Mouse (Mus musculus) neutrophil, adult 5-6 weeks (primary cell): ENCODE measurements at regions not wholly inside any gene's neighbourhood (a gene's known extent, or its start where the extent isn't known, plus 50 kb on each side); places are given as distances from the start of the nearest gene placed in this dataset.

Source experiments
- ATAC-seq: fragments of 151-379, 151-347 bp; 2 replicates; pipeline ENCODE4 v1.8.0; 2017; ENCODE audit warnings: mild to moderate bottlenecking, moderate TSS enrichment; ENCODE audit not compliant: insufficient number of reproducible peaks, poor library complexity, low FRiP score, severe bottlenecking; ENCODE audit errors: extremely low read depth

DNA sequence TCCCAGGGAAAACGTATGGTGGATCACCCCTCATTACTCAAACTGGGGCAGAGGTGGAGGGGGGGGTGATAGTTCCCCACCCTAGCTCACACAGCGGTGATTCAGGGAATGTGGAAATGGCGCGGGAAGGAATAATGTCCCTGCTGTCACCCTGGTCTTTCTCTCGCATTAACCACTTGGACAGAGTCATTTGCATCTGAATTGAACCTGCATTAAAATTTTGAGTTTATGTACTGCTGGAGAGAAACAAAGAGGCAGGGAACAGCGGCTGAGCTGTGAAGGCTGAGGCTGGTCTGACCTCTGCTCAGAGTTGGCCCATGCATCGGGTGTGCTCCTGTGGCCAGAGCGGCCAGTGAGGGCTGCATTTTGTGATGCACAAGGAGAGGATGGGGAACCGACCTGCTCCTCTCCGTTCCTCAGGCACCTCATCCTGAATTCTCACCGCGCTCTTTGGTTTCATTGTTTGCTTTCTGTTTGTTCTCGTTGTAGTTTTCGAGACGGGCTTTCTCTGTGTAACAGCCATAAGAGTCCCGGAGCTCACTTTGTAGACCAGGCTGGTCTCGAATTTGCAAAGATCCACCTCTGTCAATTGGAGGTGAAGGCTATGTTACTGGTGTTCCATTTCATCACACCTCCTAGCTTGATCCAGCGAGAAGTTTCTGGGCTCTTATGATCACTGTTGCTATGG lies 458.3 kb downstream of the Vrk1 start:
- no peak for ATAC-seq

GRCm38 (mm10) chr12:106474501-106475165 lies 464.6 kb downstream of the Vrk1 start:
- ATAC-seq = no peak

DNA sequence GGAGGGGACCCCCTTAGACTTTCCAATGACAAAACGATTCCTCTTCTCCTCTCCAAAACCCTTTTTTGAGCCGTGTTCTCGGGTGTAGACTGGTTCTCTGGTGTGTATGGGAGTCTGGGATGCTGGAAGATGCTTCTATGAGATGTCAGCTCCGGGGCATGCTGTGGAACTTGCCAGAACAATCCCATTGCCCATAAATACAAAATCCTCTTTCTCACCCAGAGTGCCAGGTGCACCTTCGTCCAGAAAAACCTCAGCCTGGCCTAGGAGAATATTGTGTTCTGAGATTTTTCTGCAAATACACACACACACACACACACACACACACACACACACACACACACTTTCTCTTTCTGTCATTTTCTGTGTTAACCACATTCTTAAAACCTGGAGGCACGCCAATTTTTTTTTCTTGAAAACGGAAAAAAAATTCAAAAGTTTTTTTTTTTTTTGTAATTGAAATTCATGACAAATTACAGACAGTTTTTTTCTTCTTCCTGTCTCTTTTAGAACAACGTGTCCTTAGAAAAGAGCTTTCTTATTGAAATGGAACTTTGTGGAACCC lies 465.5 kb downstream of the Vrk1 start:
- ATAC-seq = no peak

- ATAC-seq = no peak
These were observed 467.1 kb downstream of the Vrk1 start for GRCm38 (mm10) chr12:106477040-106477665.

GRCm38 (mm10) chr12:106477731-106478130 lies 467.7 kb downstream of the Vrk1 start:
- ATAC-seq = no peak

DNA sequence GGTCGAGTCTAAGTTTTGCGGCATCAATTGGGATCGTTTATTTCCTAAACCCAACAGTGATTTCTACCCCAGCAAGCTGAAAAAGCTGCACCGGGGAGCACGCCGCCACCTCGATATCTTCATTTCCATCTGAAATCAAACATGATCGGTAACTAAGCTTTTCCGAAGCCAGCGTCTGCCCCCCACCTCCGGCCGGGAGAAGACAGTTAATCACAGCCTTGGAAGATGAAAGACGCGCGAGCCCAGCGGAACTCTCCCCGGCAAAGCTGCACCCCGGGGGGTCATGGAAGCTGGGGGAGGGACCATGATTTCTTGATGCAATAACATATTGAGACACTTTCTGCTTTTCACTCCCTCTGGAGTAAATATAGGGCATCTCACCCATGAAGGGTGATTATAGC lies 468.4 kb downstream of the Vrk1 start:
- ATAC-seq = no peak

DNA sequence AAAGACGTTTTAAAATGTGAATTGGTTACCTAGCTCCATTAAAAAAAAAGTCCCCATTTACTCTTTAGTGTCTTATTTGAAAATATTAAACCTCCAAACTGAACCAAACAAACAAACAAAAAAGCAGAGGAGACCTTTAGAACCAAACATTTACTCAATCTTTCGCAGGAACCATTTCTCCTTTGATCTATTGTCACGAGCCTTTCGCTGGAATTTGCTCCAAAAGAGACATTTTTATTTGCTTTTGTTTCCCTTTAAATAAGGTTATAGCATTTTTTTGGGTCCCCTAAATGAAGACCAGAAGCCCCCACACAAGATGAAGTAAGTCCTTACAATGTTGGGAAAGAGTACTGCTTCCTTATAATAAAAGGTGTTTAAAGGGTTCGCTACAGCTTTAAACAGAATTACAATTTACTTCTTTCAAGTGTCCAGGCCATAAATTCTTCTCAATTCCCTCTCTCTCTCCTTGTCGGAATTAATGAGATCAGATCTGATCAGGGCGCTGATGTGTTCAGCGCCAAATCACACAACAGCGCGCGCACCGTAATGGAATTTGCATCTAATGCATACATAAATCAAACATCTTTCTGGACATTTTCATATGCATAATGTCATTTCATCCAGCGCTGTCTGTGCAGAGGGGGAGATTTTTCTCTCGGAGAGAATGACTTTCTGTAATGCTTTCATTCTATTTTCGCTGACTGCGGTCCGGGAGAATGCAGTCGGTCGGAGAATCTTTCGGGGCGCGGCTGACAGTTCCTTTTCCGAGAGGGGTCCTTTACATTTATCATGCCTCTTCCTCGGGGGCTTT lies 469.2 kb downstream of the Vrk1 start:
- no peak for ATAC-seq

- ATAC-seq = no peak
These were observed 469.8 kb downstream of the Vrk1 start for GRCm38 (mm10) chr12:106479878-106480194.

DNA sequence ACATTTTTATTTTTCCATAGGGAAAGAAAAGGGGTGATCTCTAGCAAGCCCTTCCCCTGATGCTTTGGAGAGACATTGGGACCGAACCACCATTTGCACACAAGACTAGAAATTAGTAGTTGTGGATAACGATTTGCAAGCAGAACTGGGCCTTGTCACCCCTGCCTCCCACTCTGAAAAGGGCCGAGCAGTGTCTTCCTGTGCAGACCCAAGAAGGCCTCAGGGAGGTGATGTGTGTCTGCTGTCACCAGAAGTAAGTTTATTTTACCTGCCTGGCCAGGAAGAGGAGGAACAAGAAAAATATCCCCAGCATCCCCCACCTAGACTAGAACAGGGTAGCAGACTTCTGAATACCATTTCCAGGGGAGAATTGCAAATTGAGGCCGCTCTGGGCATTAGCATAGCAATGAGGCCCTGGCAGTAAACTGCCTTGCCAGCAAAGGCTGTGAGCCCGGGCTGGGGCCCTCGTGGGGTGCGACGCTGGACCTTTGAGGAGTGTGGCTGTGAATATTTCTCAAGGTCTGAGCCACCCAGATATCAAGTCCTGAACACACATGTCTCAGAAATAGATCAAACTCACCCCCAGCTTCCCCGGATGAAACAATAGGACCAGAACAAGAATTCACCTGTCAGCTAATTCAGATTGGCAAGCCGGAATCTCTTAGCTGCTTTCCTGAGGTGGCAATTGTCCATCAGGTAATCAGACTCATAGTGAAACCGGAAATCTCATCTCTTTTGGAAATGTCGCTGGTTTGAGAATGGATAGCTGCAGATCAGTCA lies 470.4 kb downstream of the Vrk1 start:
- no peak for ATAC-seq

DNA sequence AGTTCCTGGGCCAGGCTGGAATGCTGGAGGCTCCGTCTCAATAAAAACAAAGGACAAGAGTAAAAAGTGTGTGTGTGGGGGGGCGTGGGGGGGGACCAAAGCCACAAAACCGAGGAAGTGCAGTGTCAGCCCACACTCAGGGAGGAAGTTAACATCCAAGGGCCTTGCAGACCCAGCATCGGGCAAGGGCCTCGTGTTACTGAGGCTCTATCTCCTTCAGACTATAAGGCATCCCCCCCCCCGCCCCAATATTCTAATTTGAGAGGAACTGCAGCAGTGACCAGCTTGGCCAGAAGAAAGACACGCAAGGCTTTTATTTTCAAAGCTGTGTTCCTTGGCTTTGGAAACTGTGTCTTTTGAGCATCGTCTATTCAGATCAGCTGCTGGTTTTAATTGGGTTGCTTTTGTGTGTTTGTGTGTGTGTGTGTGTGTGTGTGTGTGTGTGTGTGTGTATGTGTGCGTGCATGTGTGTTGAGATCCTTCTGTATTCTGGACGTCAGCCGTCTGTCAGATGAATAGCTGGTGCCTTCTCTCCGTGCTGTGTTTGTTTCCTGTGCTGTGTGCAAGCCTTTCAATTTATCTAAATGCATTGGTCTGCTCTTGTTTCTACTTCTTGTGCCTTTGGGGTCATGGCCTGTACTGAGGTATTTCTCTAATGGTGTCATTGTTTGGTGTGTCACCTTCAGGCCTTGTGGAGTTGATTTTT lies 491.7 kb downstream of the Vrk1 start:
- no peak for ATAC-seq

DNA sequence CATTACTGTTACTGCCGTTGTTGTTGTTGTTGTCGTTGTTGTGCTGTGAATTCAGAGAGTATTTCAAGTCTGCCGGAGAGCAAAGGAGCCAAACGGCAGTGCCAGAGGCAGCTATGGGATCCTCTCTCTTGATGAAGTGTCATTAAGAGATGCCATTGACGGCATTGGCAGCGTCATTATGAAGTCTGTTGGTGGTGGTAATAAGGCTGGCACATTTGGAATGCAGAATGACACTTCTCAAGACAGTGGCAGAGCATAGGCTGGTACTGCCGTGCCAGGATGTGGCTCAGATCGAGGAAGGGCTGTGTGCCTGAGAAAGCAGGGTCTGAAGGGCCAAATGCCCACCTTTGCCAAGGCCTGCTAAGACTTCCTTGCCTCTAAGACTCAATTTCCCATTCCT lies 494.3 kb downstream of the Vrk1 start:
- ATAC-seq = no peak

DNA sequence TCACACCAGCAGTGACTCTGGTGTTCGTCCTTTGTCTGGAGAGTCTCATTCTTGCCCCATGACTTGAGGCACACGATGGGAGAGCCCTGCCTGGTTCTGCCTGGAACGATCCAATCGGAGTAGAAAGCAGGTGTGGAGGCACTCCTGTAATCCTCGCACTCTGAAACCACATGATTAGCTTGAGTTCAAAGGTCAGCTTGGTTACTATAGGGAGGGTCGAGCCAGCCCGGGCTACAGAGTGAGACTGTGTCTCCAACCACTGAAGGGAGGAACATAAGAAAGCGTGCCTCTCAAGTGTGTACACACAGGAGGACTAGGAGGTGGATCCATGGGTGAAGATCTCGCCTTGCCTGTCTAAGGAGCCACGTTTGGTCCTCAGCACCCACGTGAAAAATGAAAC lies 504.0 kb downstream of the Vrk1 start:
- no peak for ATAC-seq

- no peak for ATAC-seq
These were observed 505.3 kb downstream of the Vrk1 start for GRCm38 (mm10) chr12:106515257-106515788.

GRCm38 (mm10) chr12:106519141-106519540 lies 509.1 kb downstream of the Vrk1 start:
- no peak for ATAC-seq

- ATAC-seq = no peak
These were observed 514.4 kb downstream of the Vrk1 start for GRCm38 (mm10) chr12:106524411-106524810.

DNA sequence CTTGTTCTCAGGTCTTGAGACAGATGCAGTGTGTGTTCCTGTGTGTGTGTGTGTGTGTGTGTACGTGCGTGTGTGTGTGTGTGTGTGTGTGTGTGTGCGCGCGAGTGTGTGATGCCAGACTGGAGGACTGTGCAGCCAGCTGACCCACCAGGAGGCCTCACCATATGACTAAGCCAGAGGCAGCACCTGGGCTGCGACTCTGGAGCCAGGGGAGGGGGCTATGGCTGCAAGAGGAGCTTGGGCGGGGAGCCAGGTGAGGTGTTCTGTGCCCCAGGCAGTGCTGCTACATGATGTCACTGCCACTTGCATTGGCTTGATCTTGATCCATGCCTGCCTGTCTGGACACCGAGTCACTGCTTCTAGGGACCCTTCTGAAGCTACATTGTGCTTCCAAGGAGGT lies 517.1 kb downstream of the Vrk1 start:
- no peak for ATAC-seq

GRCm38 (mm10) chr12:106527699-106528434 lies 517.8 kb downstream of the Vrk1 start:
- no peak for ATAC-seq
